Mouse (Mus musculus) left cerebral cortex, adult 11 months (tissue): ENCODE measurements around the gene Nek2.

Source experiments
- DNase-seq: peaks from one replicate; pipeline ENCODE4 v3.0.0; 2022; ENCODE audit warnings: low spot score

The Nek2 gene

GRCm38 (mm10) chr1:191814935-191815334 is 6.3 kb upstream of the Nek2 start:
- no peak for DNase-seq

GRCm38 (mm10) chr1:191816596-191816995 is 4.6 kb upstream of the Nek2 start:
- DNase-seq: no peak

GRCm38 (mm10) chr1:191817418-191818144 is 3.7 kb upstream of the Nek2 start:
- peak; percentile 81 for DNase-seq

- no peak for DNase-seq
These were observed 3.1 kb upstream of the Nek2 start for GRCm38 (mm10) chr1:191818145-191818631.

GRCm38 (mm10) chr1:191819026-191819425 is 2.2 kb upstream of the Nek2 start:
- no peak for DNase-seq

GRCm38 (mm10) chr1:191820951-191821325 is 306 bp upstream of the Nek2 start:
- no peak for DNase-seq

GRCm38 (mm10) chr1:191829124-191829523 is 7.9 kb downstream of the Nek2 start:
- DNase-seq: no peak

GRCm38 (mm10) chr1:191833396-191833795 is 12.2 kb downstream of the Nek2 start:
- no peak for DNase-seq

- DNase-seq: no peak
These were observed 13.6 kb downstream of the Nek2 start for GRCm38 (mm10) chr1:191834825-191835224.

- DNase-seq: no peak
These were observed 15.2 kb downstream of the Nek2 start for GRCm38 (mm10) chr1:191836318-191836985.

GRCm38 (mm10) chr1:191837691-191838090 is 16.4 kb downstream of the Nek2 start:
- no peak for DNase-seq

GRCm38 (mm10) chr1:191838994-191839741 is 17.9 kb downstream of the Nek2 start:
- DNase-seq: no peak

GRCm38 (mm10) chr1:191840774-191841565 is 19.7 kb downstream of the Nek2 start:
- DNase-seq: no peak

- DNase-seq: no peak
These were observed 21.0 kb downstream of the Nek2 start for GRCm38 (mm10) chr1:191842247-191842646.

- no peak for DNase-seq
These were observed 25.4 kb downstream of the Nek2 start for GRCm38 (mm10) chr1:191846667-191847066.

- DNase-seq: no peak
These were observed 28.3 kb downstream of the Nek2 start for GRCm38 (mm10) chr1:191849501-191849900.

GRCm38 (mm10) chr1:191853442-191853841 is 32.2 kb downstream of the Nek2 start:
- DNase-seq: no peak

GRCm38 (mm10) chr1:191854716-191855115 is 33.5 kb downstream of the Nek2 start:
- DNase-seq: no peak

- DNase-seq: peak; percentile 31
These were observed 34.1 kb downstream of the Nek2 start for GRCm38 (mm10) chr1:191855136-191855878.

- DNase-seq: no peak
These were observed 35.8 kb downstream of the Nek2 start for GRCm38 (mm10) chr1:191856886-191857651.
